Mouse (Mus musculus) adipocyte (in vitro differentiated cells): ENCODE results near the gene Vmn1r207-ps.
"Not testable (repeated sequence)": the region's sequence is repeated elsewhere in the genome, so short reads cannot be mapped to it uniquely, and the experiment has no call there.

Experiments used
- DNase-seq: peaks from one replicate; pipeline ENCODE4 v3.0.0-alpha.2; 2016; ENCODE audit warnings: low spot score

Vmn1r207-ps gene

GRCm38 (mm10) chr13:22729529-22729928 lies at the start of gene Vmn1r207-ps:
TSS of gene Vmn1r207-ps (minus strand) at chr13:22729629.
- not testable (repeated sequence) for DNase-seq

GRCm38 (mm10) chr13:22777300-22777699 lies 47.9 kb upstream of the Vmn1r207-ps start, which contains the start of gene Vmn1r208:
TSS of gene Vmn1r208 (minus strand) at chr13:22777400.
- not testable (repeated sequence) for DNase-seq

GRCm38 (mm10) chr13:22771592-22771991 lies 42.2 kb upstream of the Vmn1r207-ps start:
- not testable (repeated sequence) for DNase-seq

GRCm38 (mm10) chr13:22747524-22747923 lies 18.1 kb upstream of the Vmn1r207-ps start:
- no peak for DNase-seq

GRCm38 (mm10) chr13:22706947-22707346 lies 22.5 kb downstream of the Vmn1r207-ps start:
- not testable (repeated sequence) for DNase-seq

- DNase-seq = not testable (repeated sequence)
Observed at GRCm38 (mm10) chr13:22702951-22703350, 26.5 kb downstream of the Vmn1r207-ps start.
